Mouse (Mus musculus): ENCODE measurements around the gene Macrod2.

The Macrod2 gene

GRCm38 (mm10) chr2:141490518-141490917 is 1095.4 kb downstream of the Macrod2 start:
- no peak for DNase-seq (ENCODE audit: low spot score)

GRCm38 (mm10) chr2:141505451-141505850 is 1110.3 kb downstream of the Macrod2 start:
- no peak for DNase-seq (ENCODE audit: low spot score)

- no peak for DNase-seq (ENCODE audit: low spot score)
Observed at GRCm38 (mm10) chr2:141507929-141508897, 1113.1 kb downstream of the Macrod2 start.

- no peak for DNase-seq (ENCODE audit: low spot score)
Observed at GRCm38 (mm10) chr2:141514976-141515375, 1119.9 kb downstream of the Macrod2 start.

GRCm38 (mm10) chr2:141522081-141522480 is 1127.0 kb downstream of the Macrod2 start:
- no peak for DNase-seq (ENCODE audit: low spot score)

- DNase-seq (ENCODE audit: low spot score): no peak
Observed at GRCm38 (mm10) chr2:141545877-141546276, 1150.8 kb downstream of the Macrod2 start.

GRCm38 (mm10) chr2:141551701-141552100 is 1156.6 kb downstream of the Macrod2 start:
- no peak for DNase-seq (ENCODE audit: low spot score)

- DNase-seq (ENCODE audit: low spot score): no peak
Observed at GRCm38 (mm10) chr2:141556747-141557146, 1161.6 kb downstream of the Macrod2 start.

- no peak for DNase-seq (ENCODE audit: low spot score)
Observed at GRCm38 (mm10) chr2:141558242-141558827, 1163.2 kb downstream of the Macrod2 start.

GRCm38 (mm10) chr2:141565986-141566385 is 1170.9 kb downstream of the Macrod2 start:
- no peak for DNase-seq (ENCODE audit: low spot score)

GRCm38 (mm10) chr2:141571360-141571759 is 1176.3 kb downstream of the Macrod2 start:
- DNase-seq (ENCODE audit: low spot score): no peak

GRCm38 (mm10) chr2:141578206-141578605 is 1183.1 kb downstream of the Macrod2 start:
- no peak for DNase-seq (ENCODE audit: low spot score)

- DNase-seq (ENCODE audit: low spot score): no peak
Observed at GRCm38 (mm10) chr2:141582431-141582830, 1187.3 kb downstream of the Macrod2 start.

GRCm38 (mm10) chr2:141582933-141583332 is 1187.8 kb downstream of the Macrod2 start:
- no peak for DNase-seq (ENCODE audit: low spot score)

- DNase-seq (ENCODE audit: low spot score): no peak
Observed at GRCm38 (mm10) chr2:141587290-141587689, 1192.2 kb downstream of the Macrod2 start.

- no peak for DNase-seq (ENCODE audit: low spot score)
Observed at GRCm38 (mm10) chr2:141591326-141591725, 1196.2 kb downstream of the Macrod2 start.

GRCm38 (mm10) chr2:141594811-141595210 is 1199.7 kb downstream of the Macrod2 start:
- DNase-seq (ENCODE audit: low spot score): no peak

GRCm38 (mm10) chr2:141617721-141618120 is 1222.6 kb downstream of the Macrod2 start:
- no peak for DNase-seq (ENCODE audit: low spot score)

GRCm38 (mm10) chr2:141618257-141618656 is 1223.1 kb downstream of the Macrod2 start:
- no peak for DNase-seq (ENCODE audit: low spot score)

GRCm38 (mm10) chr2:141664051-141664450 is 1268.9 kb downstream of the Macrod2 start:
- DNase-seq (ENCODE audit: low spot score): no peak

GRCm38 (mm10) chr2:141672814-141673213 is 1277.7 kb downstream of the Macrod2 start:
- no peak for DNase-seq (ENCODE audit: low spot score)

- no peak for DNase-seq (ENCODE audit: low spot score)
Observed at GRCm38 (mm10) chr2:141673405-141673804, 1278.3 kb downstream of the Macrod2 start.

- DNase-seq (ENCODE audit: low spot score): no peak
Observed at GRCm38 (mm10) chr2:141697541-141697940, 1302.4 kb downstream of the Macrod2 start.

Measured in testis, postnatal 14 days (tissue).